14 mouse cellular contexts compared by ENCODE assay signal in the genomic region with DNA sequence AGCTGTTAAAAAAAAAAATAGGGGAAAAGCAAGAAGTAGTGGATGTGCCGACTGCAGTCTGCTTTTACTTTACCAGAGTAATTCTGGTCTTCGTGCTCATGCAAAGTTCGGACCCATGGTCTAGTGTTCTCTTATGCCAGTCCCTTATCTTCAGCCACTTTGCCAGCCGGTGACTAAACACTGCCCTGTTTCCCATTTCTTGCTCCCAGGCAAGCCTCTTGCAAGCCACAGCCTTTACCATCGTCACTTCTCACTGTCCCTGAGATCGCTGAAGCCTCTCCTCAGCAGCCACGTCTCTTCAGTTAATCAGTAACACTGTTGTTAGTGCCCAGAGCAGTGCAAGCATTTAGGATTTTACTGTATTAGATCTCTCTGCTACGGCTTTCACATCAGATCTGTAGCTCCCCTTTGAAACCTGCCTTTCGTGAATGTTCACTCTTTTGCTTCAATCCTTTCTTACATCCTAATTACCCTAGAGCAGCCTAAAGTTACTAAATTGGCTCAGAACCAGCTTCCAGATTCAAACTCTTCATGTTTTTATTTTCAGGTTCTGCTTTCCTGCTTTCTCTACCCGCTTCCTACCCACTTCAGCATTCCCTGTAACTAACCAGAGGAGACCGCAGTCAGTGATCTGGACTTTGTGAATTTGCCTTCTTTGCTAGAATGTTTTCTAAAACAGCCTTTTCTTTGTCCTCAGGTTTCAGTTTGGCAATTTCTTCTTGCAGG.
A peak's percentile ranks its signal among the peaks of the same experiment; 100 is the strongest.
DNase-seq lines count a peak whose midpoint lies in the region; ATAC-seq and TF ChIP-seq lines count a peak whose summit lies in the region.
"Had no signal": no experiment of that assay in that cellular context is flagged by ENCODE, and none has a peak within 500 bp of the region (broad histone marks: within the 10 kb centered on the region; RNA-seq: fewer than 3 reads in every experiment).

No protein-coding gene starts in this region.

- no peak overlapping the region for H3K27ac ChIP-seq in heart, embryonic 13.5 days (replicated peaks)
- no peak overlapping the region for H3K27ac ChIP-seq in CH12.LX (ENCODE audit: insufficient read depth, low read depth)
- peak overlapping the region; percentile 58 for H3K27ac ChIP-seq in embryonic facial prominence, embryonic 14.5 days (replicated peaks; ENCODE audit: low read depth, low read length)
- H3K27ac ChIP-seq: hindbrain, embryonic 15.5 days had no signal

- H3K9me3 ChIP-seq in heart, embryonic 13.5 days, result no peaks in the 10 kb centered on the region
- no peaks in the 10 kb centered on the region for H3K9me3 ChIP-seq in CH12.LX (replicated peaks; ENCODE audit: low read length)
- H3K9me3 ChIP-seq in embryonic facial prominence, embryonic 14.5 days (ENCODE audit: control insufficient read depth, low read length), result no peaks in the 10 kb centered on the region
- H3K9me3 ChIP-seq: hindbrain, embryonic 15.5 days had no signal

- dilution Hi-C loops in CH12.LX (cut with MboI; ENCODE audit: extremely low pct_ligation_motif_present, extremely low pct_unique_long_range_greater_than_20kb, low sequenced_read_pairs), result no loop called here

- 0 out of 2 replicates have a peak, but pooled peaks have one; percentile 30 for TF ChIP-seq EP300 in CH12.LX (IDR thresholded peaks at IDR 0.05; ENCODE audit: low read length)

- no peaks in the 10 kb centered on the region for H3K36me3 ChIP-seq in heart, embryonic 13.5 days
- no peaks in the 10 kb centered on the region for H3K36me3 ChIP-seq in CH12.LX (replicated peaks in 1 of 2; ENCODE audit: control insufficient read depth in 1 of 2, insufficient read depth in 1 of 2, low read length in 1 of 2)
- no peaks in the 10 kb centered on the region for H3K36me3 ChIP-seq in embryonic facial prominence, embryonic 14.5 days (ENCODE audit: control insufficient read depth, insufficient read depth, low read length)
- H3K36me3 ChIP-seq: hindbrain, embryonic 15.5 days had no signal

- H3K79me2 ChIP-seq in CH12.LX (replicated peaks; ENCODE audit: control insufficient read depth, extremely low read depth, insufficient read depth, poor library complexity, severe bottlenecking), result no peaks in the 10 kb centered on the region

- no peak for TF ChIP-seq POLR2A in CH12.LX (IDR thresholded peaks at IDR 0.05; ENCODE audit: low read depth, low read length)

- TF ChIP-seq RAD21 in CH12.LX (IDR thresholded peaks at IDR 0.05; ENCODE audit: low read depth, low read length), result no peak

- H3K4me3 ChIP-seq in heart, embryonic 13.5 days, result no peak overlapping the region
- no peak overlapping the region for H3K4me3 ChIP-seq in CH12.LX (replicated peaks in 1 of 3; ENCODE audit: low read depth in 2 of 3, low read length in 2 of 3, poor library complexity in 1 of 3)
- H3K4me3 ChIP-seq in embryonic facial prominence, embryonic 14.5 days (ENCODE audit: low read depth, low read length), result peak overlapping the region; percentile 17; the same call in 1 of the 2 replicates
- H3K4me3 ChIP-seq: hindbrain, embryonic 15.5 days; myocyte had no signal

- DNase-seq in heart, adult 9 months (ENCODE audit: low spot score in 2 of 2), result no peak
- no peak for DNase-seq in CH12.LX (ENCODE audit: extremely low read depth)
- DNase-seq in embryonic facial prominence, embryonic 14.5 days (ENCODE audit: low spot score), result peak; percentile 52
- peak; percentile 15 for DNase-seq in kidney, postnatal 10 days
- DNase-seq in thymus, postnatal 4 days, result no peak
- DNase-seq in cerebellum, adult 9-10 months, result no peak
- DNase-seq in thymus, postnatal 14 days, result no peak
- DNase-seq: gastrocnemius, postnatal 10 days; layer of hippocampus, postnatal 36 days; lung, embryonic 14.5 days; right cerebral cortex, postnatal 25 days had no signal

- 0 out of 2 replicates have a peak overlapping the region, but pooled peaks have one; percentile 41 for H3K9ac ChIP-seq in heart, embryonic 13.5 days
- no peak overlapping the region for H3K9ac ChIP-seq in CH12.LX (ENCODE audit: insufficient read depth, low read depth)
- peak overlapping the region; percentile 50; the same call in 1 of the 2 replicates for H3K9ac ChIP-seq in embryonic facial prominence, embryonic 14.5 days (ENCODE audit: low read depth, low read length)
- H3K9ac ChIP-seq: hindbrain, embryonic 15.5 days; lung, embryonic 14.5 days had no signal

- peak overlapping the region; percentile 54 for H3K4me2 ChIP-seq in heart, embryonic 13.5 days
- H3K4me2 ChIP-seq in CH12.LX (ENCODE audit: insufficient read depth, low read depth, poor library complexity, severe bottlenecking), result peak overlapping the region; percentile 52; the same call in 1 of the 2 replicates
- peak overlapping the region; percentile 28 for H3K4me2 ChIP-seq in embryonic facial prominence, embryonic 14.5 days (ENCODE audit: low read depth, low read length)
- H3K4me2 ChIP-seq: hindbrain, embryonic 15.5 days; lung, embryonic 14.5 days had no signal

- WGBS in heart, embryonic 13.5 days, result 41% methylated on average over 11 of the region's 11 CpGs
- 49% methylated on average over 11 of the region's 11 CpGs for WGBS in embryonic facial prominence, embryonic 14.5 days

- no peaks in the 10 kb centered on the region for H3K27me3 ChIP-seq in heart, embryonic 13.5 days (replicated peaks)
- no peaks in the 10 kb centered on the region for H3K27me3 ChIP-seq in CH12.LX (replicated peaks)
- H3K27me3 ChIP-seq in embryonic facial prominence, embryonic 14.5 days (replicated peaks; ENCODE audit: control insufficient read depth, insufficient read depth, low read length), result no peaks in the 10 kb centered on the region
- H3K27me3 ChIP-seq: hindbrain, embryonic 15.5 days had no signal

- ATAC-seq in heart, embryonic 13.5 days (ENCODE audit: extremely low read depth, insufficient number of reproducible peaks, low FRiP score, low TSS enrichment), result no peak
- peak; percentile 50; the same call in 1 of the 2 replicates for ATAC-seq in embryonic facial prominence, embryonic 14.5 days (ENCODE audit: low read depth)

- peaks cover 9% of the 10 kb centered on the region for H3K4me1 ChIP-seq in heart, embryonic 13.5 days
- no peaks in the 10 kb centered on the region; a peak in 1 of 4 replicates for H3K4me1 ChIP-seq in CH12.LX (ENCODE audit: control insufficient read depth in 1 of 2, insufficient read depth in 2 of 2)
- H3K4me1 ChIP-seq in embryonic facial prominence, embryonic 14.5 days (ENCODE audit: control insufficient read depth, insufficient read depth, low read length), result 0 out of 2 replicates have a peak, but pooled peaks cover 3% of the 10 kb centered on the region

- in situ Hi-C loops in CH12.LX (cut with MboI; ENCODE audit: low pct_ligation_motif_present, low pct_unique_long_range_greater_than_20kb, low sequenced_read_pairs), result no loop called here

- TF ChIP-seq CTCF in CH12.LX (conservative IDR thresholded peaks at IDR 0.05 in 1 of 2, IDR thresholded peaks at IDR 0.05 in 1 of 2; ENCODE audit: low read depth in 2 of 2, low read length in 2 of 2), result no peak

TF ChIP-seq in CH12.LX, 34 proteins besides CTCF, POLR2A, EP300 and RAD21:
- no peak for TF ChIP-seq PAX5 (IDR thresholded peaks at IDR 0.05; ENCODE audit: low read length)
- TF ChIP-seq UBTF (IDR thresholded peaks at IDR 0.05; ENCODE audit: low read depth, low read length), result no peak
- TF ChIP-seq RCOR1 (conservative IDR thresholded peaks at IDR 0.05; ENCODE audit: low read depth, low read length), result no peak
- no peak for TF ChIP-seq ELF1 (IDR thresholded peaks at IDR 0.05; ENCODE audit: low read depth, low read length)
- no peak for TF ChIP-seq MXI1 (IDR thresholded peaks at IDR 0.05; ENCODE audit: low read depth, low read length)
- no peak for TF ChIP-seq MAX (IDR thresholded peaks at IDR 0.05; ENCODE audit: low read length)
- no peak for TF ChIP-seq USF2 (conservative IDR thresholded peaks at IDR 0.05; ENCODE audit: low read depth, low read length)
- TF ChIP-seq E2F4 (IDR thresholded peaks at IDR 0.05; ENCODE audit: insufficient replicate concordance, low read depth, low read length), result no peak
- no peak for TF ChIP-seq POLR2AphosphoS2 (IDR thresholded peaks at IDR 0.05; ENCODE audit: low read depth, low read length)
- TF ChIP-seq HCFC1 (IDR thresholded peaks at IDR 0.05; ENCODE audit: low read depth, low read length), result no peak
- no peak for TF ChIP-seq JUND (conservative IDR thresholded peaks at IDR 0.05; ENCODE audit: low read depth, low read length)
- TF ChIP-seq KAT2A (IDR thresholded peaks at IDR 0.05; ENCODE audit: insufficient replicate concordance, low read length), result no peak
- no peak for TF ChIP-seq ETS1 (conservative IDR thresholded peaks at IDR 0.05; ENCODE audit: low read depth, low read length)
- TF ChIP-seq CHD1 (IDR thresholded peaks at IDR 0.05; ENCODE audit: low read depth, low read length), result no peak

Comparison
In these comparisons a context has a peak if more than half of its experiments do, and no peak if none do; other contexts are left out.
1. DNase-seq: peak in embryonic facial prominence, embryonic 14.5 days (single experiment) and kidney, postnatal 10 days (single experiment); none in heart, adult 9 months (0 of 2), CH12.LX (single experiment), thymus, postnatal 4 days (single experiment), cerebellum, adult 9-10 months (single experiment) and thymus, postnatal 14 days (single experiment).
2. Peak in every context shown above with its lines, with median percentiles within 50 percentile points of each other: H3K4me2 ChIP-seq.